Mouse (Mus musculus) spleen, postnatal 14 days (tissue): ENCODE measurements around the gene Hspa12b.

Experiments used
- DNase-seq, 2 experiments: peaks; one replicate each; pipeline ENCODE4 v3.0.0; 2021 to 2022; ENCODE audit warnings: low spot score in 2 of 2

The Hspa12b gene

DNA sequence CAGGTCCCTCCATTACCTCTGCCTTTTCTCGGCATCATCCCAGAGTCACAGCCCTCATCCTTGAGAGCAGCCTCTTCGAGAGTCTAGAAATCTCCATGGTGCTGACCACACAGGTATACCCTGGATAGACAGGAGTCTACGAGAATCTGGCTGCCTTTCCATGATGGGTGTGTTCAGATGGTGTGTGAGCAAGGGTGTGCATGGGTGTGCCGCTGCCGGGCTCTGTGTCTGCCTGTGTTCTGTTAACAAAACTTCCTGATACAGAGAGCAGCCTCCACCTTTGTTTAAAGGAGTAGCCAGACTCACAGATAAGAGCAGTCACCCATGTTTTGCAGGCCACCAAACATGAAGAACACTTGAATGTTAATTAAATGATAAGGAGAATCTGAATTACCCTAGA is 2.8 kb downstream of the Hspa12b start:
- no peak for DNase-seq

DNA sequence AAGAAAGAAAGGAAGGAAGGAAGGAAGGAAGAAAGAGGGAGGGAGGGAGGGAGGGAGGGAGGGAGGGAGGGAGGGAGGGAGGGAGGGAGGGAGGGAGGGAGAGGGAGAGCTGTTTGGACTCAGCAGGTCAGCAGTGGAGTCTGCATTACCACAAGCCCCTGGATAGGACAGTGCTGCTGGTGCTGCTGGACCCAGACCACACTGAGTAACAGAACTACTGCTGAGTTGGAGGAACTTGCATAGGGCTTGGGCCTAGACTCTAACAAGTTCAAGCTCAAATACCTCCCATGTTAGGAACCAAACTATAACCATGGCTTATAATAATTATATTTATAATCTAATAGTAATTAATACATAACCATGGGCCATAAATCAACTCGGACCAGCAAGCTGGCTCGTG is 3.8 kb downstream of the Hspa12b start:
- DNase-seq, result no peak

DNA sequence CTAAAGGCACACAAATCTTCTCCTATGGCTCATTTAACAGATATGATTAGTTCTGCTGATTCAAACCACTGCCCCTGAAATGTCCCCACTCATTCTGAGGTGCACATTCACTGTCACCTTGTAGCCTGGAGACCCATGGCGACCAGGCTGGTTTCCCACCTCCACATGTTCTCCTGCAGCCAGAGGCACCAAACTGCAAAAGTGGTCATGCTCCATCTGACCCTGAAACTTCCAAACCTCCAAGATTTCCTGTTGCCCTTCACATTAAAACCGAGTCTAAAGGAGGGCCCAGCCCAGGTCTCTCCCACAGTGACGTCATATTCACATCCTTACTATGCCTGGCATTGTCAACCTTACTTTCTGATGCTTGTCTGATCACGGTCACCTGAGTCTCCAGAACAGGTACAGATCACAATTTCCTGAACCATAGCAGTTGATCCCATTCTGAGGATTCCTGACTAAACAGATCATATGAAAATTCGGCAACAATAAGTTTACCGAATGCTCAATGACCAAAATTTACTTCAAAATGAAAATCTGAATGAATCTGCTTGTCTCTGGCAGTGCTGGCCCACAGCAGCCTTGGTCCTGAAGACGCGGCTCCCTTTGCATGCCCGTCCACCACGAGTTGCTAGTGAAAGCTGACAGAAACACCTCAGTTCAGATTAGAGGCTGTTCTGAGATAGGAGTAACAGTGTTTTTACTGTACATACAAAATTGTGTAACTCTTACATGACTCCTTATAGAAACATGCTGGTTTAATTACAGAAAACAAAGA is 5.2 kb downstream of the Hspa12b start:
- DNase-seq, result no peak

DNA sequence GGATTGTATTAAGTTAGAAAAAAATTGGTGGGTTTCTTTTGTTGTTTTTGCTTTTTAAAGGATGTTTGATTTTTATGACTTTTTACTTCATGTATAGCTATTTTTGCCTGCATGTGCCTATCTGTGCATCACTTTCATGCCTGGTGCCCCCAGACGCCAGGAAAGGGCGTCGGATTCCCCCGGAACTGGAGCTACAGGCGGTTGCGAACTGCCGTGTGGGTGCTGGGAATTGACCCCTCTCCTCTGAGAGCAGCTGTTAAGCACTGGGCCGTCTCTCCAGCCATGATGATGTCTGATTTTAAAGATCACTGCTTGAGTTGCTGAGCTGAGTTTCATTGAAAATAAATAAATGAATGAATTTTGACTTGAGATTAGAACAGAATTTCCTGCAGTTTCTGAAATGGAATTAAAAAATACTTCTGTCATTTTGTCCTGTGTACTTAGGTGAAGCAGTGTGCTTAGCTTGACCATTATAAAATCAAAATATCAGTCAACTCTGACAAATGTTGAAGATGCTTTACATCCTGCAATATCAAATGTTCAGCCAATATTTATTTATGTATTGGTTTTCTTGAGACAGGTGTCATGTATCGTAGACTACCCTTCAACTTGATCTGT is 6.0 kb downstream of the Hspa12b start, which contains the start of gene Gm11037:
Gene Gm11037 (plus strand): TSS at position 568 of the 618 bp plus-strand sequence.
- no peak for DNase-seq

DNA sequence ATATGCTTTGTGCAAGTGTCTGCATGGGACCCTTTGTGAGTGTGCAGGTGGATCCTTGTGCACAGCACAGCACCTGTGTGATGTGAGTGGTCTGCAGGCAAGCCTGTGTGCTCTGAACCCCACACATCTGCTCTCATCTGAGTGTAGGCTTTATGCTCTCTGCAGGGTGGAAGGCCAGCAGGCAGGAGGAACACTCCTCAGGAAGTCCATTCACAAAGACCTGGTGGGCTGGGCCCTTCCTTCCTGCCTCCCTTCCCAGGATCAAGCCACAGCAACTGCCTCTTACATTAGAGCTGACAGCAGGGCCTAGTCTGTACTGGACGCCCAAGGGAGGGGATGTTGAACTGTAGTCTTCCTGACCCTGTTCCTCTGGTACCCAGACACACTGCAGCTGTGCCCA is 7.3 kb downstream of the Hspa12b start:
- no peak for DNase-seq

DNA sequence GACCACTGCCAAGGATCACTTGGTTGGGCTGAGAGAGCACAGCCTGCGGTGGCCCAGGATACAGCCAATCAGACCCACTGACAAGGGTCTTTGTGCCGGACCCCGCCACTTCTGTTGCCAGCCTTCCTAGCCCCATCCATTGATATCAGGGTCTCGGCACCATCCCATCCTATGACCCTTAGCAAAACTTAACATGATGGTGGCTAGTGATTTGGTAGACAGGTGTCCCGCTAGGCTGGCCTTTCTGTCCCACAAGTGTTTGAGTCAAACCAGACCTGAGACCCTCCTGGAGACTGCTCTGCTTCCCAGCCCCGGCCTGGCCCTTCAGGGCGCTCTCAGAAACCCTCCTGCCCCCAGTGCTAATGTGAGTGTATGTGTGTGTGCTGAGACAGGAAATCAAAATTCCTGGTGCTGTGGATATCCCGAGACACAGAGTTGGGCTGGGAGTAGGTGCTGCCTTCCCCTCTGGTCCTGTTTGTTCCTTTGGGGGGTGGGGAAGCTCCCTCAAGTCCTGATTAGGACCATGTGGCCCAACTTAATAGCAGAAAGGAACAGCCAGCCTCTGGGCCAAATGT is 7.8 kb downstream of the Hspa12b start:
- DNase-seq, result no peak

DNA sequence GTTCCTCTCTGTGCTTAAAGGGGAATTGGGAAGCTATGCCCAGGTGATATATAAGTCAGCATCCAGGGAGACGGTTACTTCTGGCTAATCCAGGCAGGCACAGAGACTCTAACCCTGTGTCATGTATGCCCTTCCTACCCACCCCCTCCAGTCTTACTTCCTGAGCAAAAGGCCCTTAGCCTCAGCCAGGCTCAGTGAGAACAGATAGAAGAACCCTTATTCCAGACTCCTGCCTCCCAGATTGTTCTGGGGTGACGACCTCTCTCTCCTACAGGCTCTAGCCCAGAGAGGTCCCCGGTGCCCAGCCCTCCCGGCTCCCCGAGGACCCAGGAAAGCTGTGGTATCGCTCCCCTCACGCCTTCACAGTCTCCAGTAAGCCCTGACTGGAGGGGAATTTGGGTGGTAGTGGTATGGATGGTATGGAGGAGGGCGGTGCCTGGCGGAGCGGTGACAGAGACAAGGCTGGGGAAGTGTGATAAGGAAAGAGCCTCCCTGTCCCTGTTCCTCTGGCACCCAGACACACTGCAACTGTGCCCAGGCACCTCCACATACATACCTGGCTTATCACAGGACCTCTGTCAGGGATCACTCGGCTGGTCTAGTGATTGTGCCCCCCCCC is 8.6 kb downstream of the Hspa12b start:
- DNase-seq, result peak; percentile 43 to 50

DNA sequence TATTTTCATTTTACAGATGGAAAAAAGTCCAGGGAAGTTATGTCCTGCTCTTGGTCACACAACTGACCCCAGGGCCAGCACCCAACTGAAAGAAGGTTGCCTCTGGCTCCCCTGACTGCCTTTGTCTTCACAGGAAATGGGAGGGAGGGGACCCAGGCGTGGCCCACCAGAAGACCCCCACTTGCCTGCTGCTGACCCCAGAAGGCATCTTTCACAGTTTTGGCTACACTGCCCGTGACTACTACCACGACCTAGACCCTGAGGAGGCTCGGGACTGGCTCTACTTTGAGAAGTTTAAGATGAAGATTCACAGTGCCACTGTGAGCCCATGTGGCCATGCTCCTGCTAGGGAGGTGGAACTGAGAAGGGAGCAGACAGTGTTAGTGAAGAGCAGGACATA is 11.2 kb downstream of the Hspa12b start:
- no peak for DNase-seq

DNA sequence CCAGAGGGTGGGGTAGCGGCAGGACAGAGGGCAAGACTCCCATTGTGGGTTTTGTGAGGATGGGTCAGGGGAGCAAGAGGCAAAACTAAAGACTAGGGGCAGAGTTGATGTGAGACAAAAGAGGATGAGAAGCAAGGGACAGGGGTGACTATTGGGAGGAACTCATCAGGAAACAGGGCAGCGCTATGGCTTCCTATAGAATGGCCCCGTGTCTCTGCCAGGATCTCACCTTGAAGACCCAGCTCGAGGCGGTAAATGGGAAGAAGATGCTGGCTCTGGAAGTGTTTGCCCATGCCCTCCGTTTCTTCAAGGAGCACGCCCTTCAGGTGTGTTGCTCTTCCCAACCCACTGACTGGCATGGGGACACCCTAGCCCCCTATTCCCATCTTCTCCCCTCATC is 11.7 kb downstream of the Hspa12b start:
- no peak for DNase-seq

DNA sequence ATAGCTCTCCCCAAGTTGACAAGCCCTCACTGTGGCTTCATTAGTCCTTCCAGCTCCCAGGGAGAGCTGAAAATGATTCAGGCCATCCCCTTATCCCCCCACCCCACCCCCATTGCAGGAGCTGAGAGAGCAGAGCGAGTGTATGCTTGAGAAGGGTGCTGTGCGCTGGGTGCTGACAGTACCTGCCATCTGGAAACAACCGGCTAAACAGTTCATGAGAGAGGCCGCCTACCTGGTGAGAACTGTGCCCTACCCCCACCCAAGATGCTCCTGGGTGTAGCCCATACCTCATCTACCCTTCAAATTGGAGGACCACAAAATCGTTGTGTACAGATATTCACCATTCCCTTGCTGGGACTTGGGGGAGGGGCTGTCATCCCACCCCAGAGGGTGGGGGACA is 12.2 kb downstream of the Hspa12b start:
- no peak for DNase-seq

DNA sequence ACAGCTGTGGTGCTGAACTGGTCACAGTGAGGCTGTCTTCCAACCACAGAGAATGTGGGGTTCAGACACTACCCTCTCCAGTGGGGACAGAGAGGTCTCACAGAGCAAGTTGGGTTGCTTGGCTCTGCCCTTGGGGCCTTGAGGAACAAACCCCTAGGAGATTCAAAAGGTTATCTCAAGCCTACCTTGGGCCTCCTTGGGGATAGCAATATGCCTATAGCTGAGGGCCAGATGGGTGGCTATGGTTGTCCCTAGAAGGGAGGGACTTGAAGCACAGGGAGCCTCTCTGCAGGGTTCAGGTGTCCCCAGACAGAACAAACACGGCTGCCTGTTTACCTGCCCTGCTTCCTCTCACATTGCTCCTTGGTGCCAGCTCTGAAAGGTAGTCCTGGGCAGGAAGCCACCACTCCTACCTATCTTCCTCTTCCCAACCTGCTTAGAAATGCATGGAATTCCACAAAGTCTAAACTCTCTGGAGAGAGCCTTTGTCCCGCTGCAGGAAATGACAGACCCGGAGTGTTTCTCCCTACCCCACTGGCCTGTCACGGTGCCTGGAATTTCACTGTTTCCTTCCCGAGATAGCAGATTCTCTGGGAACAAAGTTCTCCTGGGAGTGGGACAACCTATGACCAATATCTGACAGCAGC is 12.9 kb downstream of the Hspa12b start:
- DNase-seq, result no peak

DNA sequence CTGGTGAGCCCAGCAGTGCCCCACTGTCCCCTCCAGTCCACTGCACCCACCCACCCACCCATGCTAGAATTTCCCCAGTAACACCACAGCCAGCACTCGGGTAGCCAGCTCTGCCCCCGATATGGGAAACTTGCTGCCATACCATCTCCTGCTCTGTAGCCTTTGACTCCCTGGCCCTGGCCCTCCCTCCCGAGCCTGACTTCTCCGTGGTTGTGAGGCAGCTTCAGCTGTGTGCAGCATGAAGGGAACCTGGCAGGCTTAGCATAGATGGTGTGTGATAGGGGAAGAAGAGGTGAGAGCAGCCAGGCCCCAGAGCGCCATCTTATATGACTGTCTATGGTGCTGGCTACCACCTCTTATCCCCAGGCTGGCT is 13.4 kb downstream of the Hspa12b start:
- DNase-seq, result no peak

DNA sequence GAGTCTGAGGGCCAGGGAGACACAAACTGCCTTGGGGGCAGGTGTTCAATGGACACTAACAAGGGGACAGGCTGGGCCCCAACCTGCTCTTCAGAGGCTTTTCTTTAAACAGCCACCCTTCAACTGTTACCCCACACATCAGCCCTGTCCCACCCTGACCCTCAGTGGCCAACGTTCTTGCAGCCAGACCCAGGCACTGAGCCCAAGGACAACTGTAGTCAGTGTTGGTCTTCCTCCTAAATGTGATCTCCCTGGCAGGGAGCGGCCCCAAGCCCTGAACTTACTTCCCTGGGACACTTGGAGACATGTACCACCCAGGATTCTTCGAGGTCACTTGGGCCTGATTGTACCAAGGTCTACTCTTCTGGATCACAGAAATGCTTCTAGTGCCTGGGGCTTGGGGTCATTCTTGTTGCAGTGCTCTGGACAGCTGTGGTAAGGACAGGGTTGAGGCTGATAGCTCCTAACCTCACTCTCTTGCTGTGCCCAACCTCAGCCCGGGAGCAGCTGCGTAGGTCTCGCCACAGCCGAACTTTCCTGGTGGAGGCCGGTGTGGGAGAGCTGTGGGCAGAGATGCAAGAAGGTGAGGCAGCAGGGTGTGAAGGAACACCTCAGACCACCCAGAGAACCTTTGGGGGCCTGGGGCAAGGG is 14.4 kb downstream of the Hspa12b start:
- no peak for DNase-seq

DNA sequence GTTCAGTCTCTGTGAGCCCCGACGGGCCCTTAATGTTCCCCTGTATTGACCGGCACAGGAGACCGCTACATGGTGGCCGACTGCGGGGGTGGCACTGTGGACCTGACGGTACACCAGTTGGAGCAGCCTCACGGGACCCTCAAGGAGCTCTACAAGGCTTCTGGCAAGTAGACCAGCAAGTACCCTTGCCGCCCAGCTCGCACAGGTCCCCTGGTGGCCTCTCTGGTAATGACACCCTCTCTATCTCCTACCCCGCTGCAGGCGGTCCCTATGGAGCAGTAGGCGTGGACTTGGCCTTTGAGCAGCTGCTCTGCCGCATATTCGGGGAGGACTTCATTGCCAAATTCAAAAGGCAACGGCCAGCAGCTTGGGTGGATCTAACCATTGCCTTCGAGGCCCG is 15.5 kb downstream of the Hspa12b start:
- peak; percentile 71 to 83 for DNase-seq

DNA sequence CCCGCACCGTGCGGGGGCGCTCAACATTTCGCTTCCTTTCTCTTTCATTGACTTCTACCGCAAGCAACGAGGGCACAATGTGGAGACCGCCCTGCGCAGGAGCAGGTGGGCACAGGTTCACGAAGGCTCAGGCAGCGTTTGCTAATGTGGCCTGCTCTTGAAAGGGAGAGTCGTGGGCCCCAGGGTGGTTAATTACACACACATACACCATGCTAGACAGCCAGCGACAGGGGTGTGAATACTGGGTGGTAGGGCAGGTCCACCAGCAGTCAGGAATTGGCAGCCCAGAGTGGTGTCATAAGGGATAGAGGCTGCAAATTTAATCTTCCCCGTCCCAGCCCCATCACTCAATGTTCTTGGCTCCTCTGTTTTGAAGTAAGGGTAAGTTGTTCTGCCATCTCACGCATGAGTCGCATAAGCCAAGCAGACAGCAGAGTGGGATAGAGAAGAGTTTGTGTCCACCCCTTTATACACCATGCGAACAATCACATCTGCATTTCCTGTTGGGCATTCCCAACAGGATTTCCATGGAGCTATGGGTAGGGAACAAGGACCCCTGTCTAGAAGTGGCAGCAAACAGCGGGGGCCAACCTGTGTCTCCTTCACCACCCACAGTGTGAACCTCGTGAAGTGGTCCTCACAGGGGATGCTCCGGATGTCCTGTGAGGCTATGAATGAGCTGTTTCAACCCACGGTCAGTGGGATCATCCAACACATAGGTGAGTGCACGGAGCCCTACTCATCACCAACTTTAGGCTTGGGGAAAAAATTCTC is 16.1 kb downstream of the Hspa12b start:
- no peak for DNase-seq

DNA sequence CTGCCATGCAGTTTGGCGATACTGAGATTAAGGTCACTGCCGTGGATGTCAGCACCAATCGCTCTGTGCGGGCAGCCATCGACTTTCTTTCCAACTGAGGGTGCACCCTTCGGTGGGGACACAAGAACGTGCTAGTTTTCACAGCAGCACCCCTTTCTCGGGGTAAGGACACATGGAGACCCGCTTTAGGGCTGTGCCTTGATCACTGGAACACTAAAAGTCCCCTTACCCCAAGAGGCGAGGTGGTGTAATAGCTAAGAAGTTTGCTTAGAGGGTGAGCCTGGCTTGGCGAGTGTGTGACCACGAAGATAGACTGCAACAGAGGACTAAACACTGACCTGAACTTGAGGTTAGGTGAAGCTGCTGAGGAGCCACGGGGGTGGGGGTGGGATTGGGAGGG is 18.0 kb downstream of the Hspa12b start:
- DNase-seq, result no peak

DNA sequence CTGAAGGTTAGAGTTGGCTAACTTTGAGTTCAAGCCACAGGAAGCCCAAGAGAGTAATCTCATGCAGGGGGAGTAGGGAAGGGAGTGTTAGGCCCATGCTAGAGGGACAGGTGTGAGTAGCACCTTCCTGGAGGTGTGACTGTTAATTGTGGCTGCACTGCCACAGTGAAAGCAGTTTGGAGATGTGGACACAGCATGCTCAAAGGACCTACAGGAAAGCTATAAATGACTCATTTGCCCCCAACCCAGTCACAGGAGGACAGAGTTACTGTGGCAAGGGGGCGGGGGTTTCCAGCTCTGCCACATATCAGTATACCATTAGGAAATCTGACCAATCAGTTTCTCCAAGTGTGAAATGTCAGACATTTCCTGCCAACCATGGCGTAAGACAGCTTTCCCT is 18.5 kb downstream of the Hspa12b start:
- no peak for DNase-seq

DNA sequence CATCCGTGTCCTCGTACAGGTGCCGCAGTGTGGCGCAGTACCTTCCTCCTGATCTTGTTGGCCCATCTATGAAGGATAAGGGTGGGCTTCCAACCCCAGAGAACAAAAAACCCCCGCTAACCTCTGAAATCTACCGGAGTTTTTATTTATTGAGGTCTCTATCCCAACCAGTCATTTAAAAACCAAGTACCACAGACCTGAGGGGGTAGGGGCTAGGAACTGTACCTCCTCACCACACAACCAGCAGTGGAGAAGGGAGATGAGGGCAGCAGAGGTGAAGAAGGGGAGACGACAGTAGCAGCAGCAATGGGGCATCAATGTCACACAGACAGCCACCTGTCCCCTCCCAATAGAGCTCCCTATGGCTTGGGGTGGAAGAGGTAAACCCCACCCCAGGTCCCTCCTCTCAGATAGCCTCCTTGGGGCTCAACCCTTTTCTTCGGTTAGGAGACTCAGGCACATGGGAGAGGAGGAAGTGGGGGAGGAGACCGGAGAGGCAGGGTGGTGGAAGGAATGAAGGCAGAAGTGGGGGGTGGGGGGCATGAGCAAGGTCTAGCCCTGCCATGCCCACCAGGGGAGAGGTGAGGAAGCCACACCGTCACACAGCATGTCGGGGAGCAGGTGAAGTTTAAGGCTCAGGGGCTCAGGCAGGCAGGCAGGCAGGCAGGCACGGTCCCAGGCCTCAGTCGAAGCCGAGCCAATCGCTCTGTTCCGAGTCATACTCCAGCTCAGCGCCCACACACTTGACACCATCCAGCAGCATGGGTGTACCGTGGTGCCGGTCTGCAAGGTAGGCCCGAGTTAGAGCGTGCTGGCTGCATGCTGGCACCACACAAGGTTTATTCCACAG is 19.3 kb downstream of the Hspa12b start:
- no peak for DNase-seq

DNA sequence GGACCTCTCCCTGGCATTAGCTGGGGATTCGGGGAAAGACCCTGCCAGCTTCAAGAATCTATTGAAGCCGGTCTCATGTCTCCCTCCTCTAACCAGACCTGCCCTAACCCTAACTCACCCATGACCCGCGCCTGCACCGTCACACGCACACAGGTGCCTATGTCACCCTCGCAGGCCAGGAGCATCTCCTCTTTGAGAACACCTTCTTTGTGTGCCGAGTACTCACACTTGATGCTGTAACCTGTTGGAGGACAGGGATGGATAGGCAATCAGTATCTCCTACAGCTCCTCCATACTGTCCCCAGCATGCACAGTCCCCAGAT is 19.9 kb downstream of the Hspa12b start:
- DNase-seq, result no peak
